Mouse (Mus musculus) embryo, embryonic 11 days (tissue): ENCODE data around the gene Mlc1.

Source experiments
- DNase-seq: peaks from one replicate; pipeline ENCODE4 v3.0.0-alpha.2; 2015

Mlc1 gene

DNA sequence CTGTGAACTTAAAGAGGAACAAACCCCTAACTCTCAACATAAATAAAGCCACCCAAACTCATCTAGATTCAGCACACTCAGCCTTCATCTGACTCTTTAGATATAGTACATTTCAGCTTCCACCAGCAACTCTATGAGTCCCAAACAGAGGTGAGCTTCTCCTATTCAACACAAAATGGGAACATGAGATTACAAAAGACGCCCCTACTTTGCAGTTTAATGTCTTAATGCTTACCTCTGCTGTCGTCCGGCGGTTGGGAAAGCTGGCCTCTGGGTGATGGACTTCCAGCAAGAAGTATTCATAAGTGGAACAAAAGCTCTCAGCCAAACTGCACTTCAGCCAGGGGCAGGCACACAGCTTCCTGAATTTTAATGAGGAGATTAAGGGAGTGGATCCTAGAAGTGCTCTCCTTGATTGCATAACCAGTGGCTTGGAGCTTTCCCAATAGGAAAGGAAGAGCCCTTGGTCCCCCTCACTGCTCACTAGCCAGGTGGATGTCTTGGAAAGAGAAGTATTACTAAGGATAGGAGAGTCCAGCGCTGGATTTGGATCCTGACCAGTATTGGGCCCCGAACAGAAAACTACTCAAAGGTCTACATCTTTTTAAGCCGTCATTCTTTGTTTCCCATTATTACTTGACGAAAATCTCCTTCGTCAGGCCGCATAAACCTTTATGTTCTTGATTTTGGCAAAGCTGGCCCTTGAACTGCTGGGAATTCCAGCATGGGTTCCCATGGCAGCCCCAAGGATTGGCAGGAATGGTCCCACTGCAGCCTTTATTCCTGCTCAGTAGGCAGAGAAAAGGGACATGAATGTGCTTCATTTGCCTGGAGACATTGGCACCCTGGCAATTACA lies at the start of gene Mlc1:
TSS of gene Mlc1 (minus strand) at position 727 of the 857 bp plus-strand sequence.
- peak; percentile 53 for DNase-seq

DNA sequence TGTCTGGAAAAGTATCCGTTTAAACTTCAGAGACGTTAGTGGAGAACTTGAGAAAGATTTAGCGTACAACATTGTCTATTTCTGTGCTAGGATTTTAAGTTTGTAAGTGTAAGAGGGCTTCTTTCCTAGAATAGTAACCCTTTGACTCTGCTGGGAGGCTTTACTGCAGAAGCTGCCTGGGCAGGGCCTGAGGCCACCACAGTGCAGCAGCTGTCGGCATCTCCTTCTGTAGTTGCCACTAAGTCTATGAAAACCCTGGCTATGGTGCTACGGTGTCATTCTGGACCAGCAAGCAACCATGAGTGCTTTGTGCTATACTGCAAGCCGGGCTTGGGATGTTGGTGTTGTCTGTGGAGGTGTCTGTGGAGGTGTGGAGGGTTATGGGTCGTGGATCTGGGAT lies 41.7 kb upstream of the Mlc1 start:
- no peak for DNase-seq

DNA sequence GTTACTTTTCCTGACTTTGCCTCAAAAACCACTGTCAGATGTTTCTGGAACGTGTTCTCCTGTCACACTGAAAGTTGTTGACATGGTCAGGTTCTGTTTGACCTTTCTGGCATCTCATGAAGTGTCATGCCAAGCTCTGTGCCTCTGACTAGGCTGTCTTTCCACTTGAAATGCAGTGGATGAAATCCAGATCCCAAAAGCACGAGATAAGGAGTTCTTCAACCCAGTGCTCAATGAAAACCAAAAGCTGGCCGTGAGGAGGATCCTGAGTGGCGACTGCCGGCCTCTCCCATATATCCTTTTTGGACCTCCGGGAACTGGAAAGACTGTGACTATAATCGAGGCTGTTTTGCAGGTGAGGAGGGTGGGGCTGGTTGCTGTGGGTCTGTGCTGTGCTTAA lies 41.3 kb upstream of the Mlc1 start:
- no peak for DNase-seq

DNA sequence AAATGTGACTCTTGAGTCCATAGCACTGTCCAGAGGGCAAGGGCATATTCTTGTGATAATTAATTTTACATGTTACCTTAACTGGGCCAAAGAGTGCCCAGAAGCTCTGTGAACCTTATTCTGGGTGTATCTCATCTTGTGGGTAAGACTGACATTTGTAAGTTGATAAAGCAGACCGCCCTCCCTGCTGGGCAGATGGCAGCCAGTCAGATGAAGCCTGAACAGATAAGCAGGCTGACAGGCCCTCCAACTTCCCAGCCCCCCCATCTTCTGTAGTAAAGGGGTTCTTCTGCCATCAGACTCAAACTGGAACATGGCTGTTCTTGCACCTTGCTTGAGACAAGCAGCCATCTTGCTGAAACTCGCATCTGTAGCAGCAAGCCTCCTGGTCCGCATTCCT lies 37.9 kb upstream of the Mlc1 start:
- no peak for DNase-seq

DNA sequence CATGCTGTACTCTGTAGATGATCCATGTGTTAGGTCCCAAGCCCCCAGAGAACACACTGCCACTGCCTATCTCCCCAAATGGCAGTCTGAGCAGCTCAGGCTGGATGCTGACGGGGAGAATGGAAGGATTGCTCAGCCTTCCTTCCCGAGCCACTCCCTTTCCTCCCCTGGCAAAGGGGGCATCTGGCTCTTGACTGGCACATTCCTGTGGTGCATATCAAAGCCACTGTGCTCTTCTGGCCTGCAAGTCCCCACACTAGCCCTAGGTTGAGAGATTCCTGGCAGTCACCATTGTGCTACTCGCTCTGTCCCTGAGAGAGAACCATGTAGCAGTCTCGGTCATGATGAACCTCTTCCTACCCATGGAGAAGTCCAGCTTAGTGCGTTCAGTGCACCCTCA lies 29.0 kb upstream of the Mlc1 start:
- DNase-seq = no peak

DNA sequence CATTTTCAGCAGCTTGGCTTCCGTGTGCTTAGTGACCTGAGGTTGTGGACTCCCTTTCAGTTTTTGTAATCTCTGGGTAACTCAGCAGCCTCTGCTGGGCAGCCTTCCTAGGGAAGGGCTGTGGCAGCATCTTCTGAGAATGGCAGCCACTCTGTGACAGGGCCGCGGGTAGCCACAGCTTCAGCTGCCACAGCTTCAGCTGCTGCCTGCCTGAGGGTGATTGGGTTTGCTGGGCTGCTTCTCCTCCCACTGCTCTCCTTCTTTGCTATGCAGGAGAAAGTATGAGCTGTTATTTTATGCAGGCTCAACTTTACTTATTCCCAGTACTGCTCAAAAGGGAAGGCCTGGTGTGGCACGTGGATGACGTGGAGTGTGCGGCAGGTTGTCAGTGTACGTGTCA lies 28.2 kb upstream of the Mlc1 start:
- DNase-seq = no peak

DNA sequence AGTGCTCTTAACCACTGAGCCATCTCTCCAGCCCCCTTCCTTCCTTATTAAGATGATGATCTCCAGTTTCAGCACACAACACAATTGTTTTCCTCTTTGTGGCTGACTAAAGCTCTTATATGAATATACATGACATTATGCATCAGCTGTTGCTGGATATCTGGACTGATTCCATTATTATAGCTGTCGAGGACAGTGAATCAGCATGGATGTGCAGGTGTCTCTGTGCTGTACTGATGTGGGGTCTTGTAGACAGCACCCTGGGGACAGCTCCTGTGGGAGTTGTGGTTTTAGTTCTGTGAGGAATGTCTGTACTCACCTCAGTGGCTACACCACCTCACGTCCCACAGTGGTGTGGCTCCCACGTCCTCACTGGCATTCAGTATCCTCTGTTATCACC lies 22.4 kb upstream of the Mlc1 start:
- DNase-seq = no peak

DNA sequence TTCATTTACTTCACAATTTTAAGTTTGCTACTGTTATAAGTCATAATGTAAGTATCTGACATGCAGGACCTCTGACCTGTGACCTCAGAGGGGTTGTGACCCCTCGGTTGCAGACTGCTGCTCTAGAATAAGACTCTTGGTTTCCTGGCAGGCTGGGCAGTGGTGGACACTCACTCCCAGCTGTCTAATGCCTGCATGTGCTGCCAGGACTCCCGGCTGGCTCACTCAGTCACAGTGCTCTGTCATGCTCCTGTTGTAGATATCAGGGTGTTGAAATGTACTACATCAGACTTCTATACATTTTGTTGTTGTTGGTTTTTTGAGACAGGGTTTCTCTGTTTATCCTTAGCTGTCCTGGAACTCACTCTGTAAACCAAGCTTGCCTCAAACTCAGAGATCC lies 21.6 kb upstream of the Mlc1 start:
- no peak for DNase-seq

DNA sequence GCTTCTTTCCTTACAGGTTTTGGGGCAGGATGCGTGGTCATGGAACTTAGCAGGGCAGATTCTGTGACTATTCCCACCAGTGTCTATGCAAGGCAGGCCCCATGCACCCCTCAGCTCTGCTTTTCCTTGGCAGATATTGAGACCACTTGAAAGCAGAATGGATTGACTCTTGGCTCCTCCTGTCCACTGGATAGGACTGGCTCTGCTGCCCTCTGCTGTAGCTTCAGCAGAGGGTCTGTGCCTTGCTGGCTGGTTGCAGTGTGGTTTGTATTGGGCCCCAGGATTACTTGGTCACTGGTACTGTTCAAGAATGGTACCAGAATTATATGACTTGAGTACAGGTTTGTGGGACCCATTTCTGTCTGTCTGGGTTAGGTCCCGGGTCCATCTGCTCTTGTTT lies 20.3 kb upstream of the Mlc1 start:
- DNase-seq = peak; percentile 27

DNA sequence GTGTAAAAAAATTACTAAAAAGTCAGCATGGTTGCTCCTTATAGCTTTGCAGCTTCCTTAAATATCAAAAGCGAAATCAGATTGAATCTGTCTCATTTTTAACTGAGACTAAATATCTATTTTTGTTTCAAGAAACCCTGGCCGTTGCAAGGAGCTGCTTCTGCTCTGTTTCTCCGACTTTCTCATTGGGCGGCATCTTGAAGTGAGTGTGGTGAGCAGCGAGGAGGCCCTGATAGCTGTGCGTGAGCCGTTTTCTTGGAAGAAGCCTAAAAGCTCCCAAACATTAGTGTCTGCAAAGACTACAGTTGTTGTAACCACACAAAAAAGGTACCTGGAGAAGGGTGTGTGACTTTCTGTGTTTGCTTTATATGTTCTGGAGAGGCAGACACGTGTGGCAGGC lies 19.8 kb upstream of the Mlc1 start:
- no peak for DNase-seq

DNA sequence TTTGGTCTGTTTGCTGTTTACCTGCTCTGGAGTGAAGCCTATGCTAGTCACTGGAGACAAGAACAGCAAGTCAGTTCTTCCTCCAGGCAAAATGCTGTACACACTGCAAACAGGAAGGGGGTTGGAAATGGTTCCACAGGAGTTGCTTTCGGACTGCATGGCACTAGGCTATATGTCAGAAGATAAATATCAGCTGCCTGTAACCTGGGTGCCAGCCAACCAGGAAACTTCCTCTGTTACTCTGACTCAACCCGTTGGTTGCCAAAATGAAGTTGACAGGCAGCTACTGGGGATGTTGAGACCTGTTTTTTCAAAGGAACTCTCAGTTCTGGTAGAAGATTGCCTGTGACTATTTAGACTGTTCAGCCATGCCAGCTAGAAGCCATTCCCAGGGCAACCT lies 10.4 kb upstream of the Mlc1 start:
- no peak for DNase-seq

DNA sequence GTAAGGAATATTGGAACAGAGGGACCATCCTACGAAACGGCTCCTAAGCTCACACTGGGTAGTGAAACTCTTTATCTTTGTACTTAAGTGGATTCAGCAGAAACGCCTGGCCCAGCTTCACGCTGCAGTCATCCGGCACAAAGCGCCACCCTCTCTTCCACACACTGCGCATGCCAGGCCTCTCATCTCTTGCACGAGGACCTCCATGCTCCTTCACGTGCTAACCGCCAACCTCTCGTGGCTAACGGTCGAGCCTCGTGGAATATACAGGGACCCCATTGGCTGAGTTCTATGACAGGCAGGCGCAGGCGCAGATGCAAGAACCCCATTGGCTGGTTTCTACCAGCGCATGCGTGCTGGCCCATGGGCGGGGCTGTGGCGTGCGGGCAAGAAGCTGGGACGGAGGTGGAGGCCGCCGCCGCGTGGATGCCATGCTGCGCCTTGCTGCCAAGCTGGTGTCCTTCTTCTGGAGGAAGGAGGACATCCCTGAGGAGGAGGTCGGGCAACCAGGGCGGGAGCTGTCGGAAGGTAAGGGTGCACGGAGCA lies 3.8 kb upstream of the Mlc1 start, which contains the start of gene Mov10l1:
TSS of gene Mov10l1 (plus strand) at position 376 of the 546 bp plus-strand sequence.
- no peak for DNase-seq

DNA sequence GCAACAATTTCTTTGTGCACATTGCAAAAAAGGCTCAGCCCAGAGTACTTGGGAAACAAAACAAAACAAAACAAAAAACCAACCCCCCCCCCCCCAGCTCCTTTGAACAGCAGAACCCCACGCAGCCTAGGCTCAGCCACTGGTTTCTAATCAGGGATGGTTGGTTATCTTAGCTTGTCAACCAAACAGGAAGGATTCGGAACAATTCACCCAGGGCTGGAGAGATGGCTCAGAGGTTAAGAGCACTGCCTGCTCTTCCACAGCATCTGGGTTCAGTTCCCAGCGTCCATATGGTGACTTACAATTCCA lies 285 bp upstream of the Mlc1 start:
- DNase-seq = no peak

DNA sequence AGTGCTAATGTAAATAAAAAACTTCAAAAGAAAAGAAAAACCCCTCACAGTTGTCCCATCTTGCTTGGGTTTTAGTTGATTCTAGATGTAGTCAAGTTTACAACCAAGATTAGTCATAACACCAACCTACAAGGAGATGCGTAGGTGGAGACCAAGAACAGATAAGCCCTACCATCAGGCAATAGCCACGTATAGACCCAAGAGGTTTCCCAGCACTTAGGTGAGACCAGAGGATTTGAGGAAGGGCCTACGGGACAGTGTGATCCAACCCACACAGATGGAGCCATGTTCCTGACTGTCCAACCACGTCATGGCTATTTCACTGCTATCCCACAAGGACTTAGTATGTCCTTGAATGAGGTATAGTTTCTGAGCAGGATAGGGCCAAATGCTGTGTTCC lies 6.5 kb downstream of the Mlc1 start:
- DNase-seq = no peak

DNA sequence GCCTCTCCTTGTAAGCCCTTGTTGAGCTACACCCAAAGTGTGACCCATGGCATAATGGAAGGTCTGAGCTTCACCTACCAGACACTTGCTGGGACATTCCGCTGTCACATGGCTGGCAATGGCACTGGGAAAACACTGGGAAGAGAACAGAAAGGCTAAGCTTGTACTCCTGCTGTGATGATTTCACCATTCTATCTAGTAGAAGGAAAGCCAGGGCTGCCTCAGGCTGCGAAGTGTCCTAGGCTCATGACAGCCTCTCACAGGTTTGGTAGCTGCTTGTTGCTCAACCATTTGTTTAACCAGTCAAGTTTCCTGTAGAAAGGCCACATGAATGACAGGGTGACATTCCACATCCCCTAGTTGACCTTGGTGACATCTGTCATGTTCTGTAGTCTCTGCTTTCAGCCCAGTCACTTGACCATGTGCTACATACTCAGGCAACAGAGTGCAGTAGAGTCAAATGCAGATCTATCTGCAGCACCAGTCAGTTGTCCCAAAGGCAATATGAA lies 14.7 kb downstream of the Mlc1 start:
- no peak for DNase-seq

DNA sequence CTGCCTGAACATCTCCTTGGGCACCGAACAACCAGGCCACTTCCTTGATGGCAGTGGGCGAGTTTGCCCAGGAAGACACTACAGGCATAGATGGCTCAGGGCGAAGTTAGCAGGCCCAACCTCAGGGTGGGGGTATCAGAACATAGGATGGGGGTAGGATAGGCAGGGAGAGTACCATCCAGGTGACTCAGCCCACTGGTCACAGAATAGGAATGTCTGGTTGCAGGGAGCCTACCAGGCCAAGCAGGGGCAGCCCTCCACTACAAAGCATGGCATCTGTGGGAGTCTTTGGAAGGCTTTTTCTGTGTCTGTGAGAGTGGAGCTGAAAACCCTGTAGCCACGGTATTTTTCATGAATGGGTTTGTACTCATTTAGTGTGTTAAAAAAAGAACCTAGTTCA lies 21.3 kb downstream of the Mlc1 start:
- no peak for DNase-seq

DNA sequence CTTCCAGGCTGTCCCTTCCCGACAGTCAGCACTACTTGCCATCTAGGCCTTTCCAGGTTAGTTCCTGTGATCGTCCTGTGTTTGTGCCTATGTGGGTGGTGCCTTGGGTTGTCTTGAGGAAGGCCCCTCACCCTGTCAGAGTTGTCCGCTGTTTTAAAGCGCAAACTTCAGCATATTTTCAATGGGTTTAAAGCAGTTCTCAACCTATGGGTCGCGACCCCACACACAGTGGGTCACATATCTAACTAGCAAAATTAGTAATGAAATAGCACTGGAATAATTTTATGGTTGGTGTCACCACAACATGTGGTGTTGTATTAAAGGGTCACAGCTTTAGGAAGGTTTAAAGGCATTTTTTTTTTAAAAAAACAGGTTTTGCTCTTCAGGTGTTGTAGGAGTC lies 23.5 kb downstream of the Mlc1 start:
- DNase-seq = no peak

DNA sequence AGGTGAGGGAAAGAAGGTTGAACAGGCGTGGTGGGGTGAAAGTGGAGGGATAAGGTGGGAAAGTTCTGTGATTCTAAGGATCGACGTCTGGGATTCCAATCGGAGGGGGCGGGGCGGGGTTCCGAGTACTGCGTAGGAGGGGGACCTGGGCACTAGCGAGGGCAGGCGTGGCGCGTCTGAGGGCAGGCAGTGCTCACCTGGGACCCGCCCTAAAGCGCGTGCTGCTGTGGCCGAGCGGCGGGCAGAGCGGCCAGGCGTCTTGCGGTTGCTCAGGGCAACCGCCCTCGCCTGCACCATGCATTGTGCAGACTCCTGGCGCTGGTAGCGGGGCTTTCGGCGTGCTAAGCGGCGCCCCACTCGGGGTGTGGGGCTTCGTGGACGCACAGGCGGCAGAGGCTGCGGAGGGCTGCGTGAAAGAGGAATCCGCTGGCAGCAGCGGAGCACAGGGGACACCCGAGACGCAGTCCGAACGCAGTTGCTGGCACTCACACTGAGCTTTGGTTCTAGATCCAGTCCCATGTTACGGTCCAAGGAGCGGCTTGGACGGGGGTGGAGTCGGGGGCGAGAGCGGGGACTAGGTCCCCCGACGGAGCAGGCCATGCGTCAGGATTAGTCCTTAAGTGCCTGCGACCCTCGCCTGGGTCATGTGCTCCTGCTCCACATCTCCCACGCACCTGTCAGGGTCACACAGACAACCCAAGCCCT lies 24.3 kb downstream of the Mlc1 start, which contains the start of gene Ttll8:
TSS of gene Ttll8 (minus strand) at position 51 of the 705 bp plus-strand sequence.
- DNase-seq = peak; percentile 68

DNA sequence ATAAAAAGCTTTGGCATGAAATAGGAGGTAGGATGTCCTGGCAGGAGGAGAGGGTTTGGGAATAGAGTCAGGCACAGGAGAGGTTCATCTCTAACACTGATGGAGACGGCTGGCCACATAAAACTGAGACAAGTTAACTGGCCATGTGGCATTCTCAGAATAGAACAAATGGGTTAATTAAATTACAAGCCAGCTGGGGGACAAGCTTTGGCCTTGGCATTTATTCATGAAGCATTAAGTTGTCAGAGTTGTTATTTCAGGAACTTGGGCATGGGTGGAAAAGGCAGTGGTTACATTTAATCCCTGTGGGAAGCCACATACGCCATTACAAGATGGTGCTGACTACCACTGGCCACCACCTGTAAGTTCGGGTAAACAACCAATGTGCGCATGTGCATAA lies 27.6 kb downstream of the Mlc1 start:
- no peak for DNase-seq

DNA sequence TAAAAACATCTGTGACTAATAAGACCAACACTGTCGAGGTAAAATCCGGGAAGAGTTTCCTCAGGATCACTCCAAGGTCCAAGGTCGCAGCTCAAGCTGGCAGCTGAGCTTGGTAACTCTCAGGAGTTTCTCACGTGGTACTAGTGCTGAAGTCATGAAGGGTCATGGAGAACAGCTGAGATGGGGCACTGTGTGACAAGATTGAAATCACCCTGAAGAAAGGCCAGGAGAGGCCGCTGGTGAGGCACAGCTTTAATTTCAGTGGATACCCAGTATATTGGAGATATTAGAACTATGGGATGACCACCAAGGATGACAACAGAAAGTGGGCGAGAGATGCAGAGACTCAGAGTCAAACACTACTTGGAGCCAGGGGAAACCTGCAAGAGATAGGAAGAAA lies 32.0 kb downstream of the Mlc1 start:
- peak; percentile 17 for DNase-seq

DNA sequence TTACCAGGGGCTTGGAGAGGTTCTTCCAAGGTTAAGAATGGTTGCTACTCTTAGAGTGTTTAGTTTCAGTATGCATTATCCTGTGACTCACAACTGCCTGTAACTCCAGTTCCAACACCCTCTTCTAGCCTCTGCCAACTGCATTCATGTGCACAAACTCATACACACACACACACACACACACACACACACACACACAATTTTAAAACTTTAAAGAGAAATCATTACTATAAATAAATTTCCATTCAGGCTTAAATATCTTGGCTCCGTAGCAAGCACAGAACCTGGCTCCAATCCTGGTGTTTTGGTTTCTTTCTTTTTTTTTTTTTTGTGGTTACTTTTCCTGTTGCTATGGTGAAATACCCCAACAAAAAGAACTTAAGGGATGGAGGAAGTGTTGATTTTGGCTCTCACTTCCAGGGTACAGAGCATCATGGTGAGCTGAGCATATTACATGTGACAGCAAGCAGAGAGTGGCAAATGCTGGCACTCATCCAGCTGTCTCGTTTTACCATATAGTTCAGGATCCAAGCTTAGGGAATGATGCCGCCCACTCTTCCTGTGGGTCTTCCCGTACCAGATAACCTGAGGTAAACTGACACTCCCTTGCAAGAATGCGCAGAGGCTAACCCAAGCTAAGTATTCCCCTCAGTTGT lies 34.8 kb downstream of the Mlc1 start:
- no peak for DNase-seq

DNA sequence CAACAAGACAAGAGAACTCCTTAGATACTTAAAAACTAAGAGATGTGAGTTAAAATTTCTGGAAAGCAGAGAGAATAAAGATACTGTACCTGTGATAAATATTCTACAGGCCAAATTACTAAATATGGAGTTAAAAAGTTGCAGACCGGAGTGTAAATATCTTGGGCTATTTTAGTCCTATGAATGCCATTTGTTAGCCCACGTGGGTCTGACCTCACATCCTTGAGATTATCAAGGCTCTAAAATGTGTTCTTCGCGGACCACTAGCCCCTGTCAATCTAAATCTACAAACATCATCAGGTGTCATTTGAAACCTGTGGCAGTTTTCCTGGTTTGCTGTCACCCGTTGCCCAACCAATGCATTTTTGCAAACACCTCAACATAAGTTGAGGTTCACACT lies 36.0 kb downstream of the Mlc1 start:
- DNase-seq = no peak

DNA sequence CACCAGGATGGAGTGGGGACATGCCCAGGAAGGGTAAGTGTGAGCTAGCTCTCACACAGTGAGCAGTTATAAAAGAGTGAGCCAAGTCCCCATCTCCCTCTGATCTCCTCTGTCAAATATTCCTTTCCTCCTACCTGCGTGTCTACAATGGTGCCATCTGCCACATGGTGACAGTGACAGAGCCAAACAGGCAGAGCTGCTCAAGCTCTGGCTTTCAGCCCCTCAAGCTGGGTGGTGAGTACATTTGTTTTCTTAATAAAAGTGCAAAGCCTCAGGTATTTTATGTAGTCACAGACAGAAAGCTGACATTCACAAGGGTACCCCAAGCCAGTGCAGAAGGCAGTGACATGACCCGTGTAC lies 41.5 kb downstream of the Mlc1 start:
- DNase-seq = no peak
